15 mouse cellular contexts compared by ENCODE assay signal in the genomic region with DNA sequence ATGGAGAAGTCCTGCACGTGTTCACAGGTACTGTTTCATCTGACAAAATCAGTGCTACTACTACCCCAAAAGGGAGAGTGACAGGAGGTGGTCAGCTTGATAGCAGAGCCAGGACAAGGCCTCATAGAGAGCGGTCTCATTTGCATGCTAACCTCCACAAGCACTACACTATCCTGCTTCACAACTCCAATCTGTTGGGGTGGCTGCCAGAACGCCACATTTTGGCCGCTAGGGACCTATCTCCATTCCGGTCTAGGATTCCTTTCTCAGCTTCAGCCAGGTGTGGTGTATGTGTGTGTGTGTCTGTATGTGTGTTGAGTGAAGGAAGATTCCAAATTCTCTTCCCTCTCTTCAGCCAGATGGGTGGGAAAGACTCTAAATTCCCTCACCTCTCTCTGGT. TPM values are rescaled to one million over a fixed set of nuclear protein-coding genes. Genes with fewer than 3 reads are reported as not detected.
DNase-seq lines count a peak whose midpoint lies in the region; ATAC-seq lines count a peak whose summit lies in the region.
"Had no signal": no experiment of that assay in that cellular context is flagged by ENCODE, and none has a peak within 500 bp of the region (broad histone marks: within the 10 kb centered on the region; RNA-seq: fewer than 3 reads in every experiment).

No protein-coding gene starts in this region.

- H3K9me3 ChIP-seq in heart, embryonic 12.5 days (replicated peaks): no peaks in the 10 kb centered on the region
- no peaks in the 10 kb centered on the region for H3K9me3 ChIP-seq in lung, embryonic 16.5 days (ENCODE audit: control insufficient read depth, low read length)
- H3K9me3 ChIP-seq in embryonic facial prominence, embryonic 10.5 days: no peaks in the 10 kb centered on the region
- H3K9me3 ChIP-seq in limb, embryonic 13.5 days: no peaks in the 10 kb centered on the region

- 79% methylated on average over 5 of the region's 5 CpGs for WGBS in heart, embryonic 12.5 days
- 64% methylated on average over 5 of the region's 5 CpGs for WGBS in lung, embryonic 16.5 days
- WGBS in embryonic facial prominence, embryonic 10.5 days: 82% methylated on average over 5 of the region's 5 CpGs
- WGBS in limb, embryonic 13.5 days: 81% methylated on average over 5 of the region's 5 CpGs

- no peak for DNase-seq in heart, adult 18-20 months
- DNase-seq in lung, postnatal 10 days: no peak
- DNase-seq in embryonic facial prominence, embryonic 10.5 days (ENCODE audit: low spot score): no peak
- DNase-seq in left cerebral cortex, adult 18-20 months (ENCODE audit: low spot score in 2 of 2): no peak
- DNase-seq in thymus, postnatal 25 days: no peak
- DNase-seq: gastrocnemius, adult 2 months; lung, postnatal 14 days; thymus, postnatal 36 days had no signal

- H3K9ac ChIP-seq in heart, embryonic 12.5 days: no peak overlapping the region
- peak overlapping the region; percentile 36; the same call in 1 of the 2 replicates for H3K9ac ChIP-seq in lung, embryonic 16.5 days (ENCODE audit: low read length)
- H3K9ac ChIP-seq in limb, embryonic 13.5 days: peak overlapping the region; percentile 95; the same call in 1 of the 2 replicates

- peak overlapping the region; percentile 88; the same call in 1 of the 2 replicates for H3K4me2 ChIP-seq in heart, embryonic 12.5 days
- H3K4me2 ChIP-seq in lung, embryonic 16.5 days (ENCODE audit: low read depth, low read length): peak overlapping the region; percentile 62
- peak overlapping the region; percentile 83 for H3K4me2 ChIP-seq in limb, embryonic 13.5 days (replicated peaks)

- no peak for ATAC-seq in heart, embryonic 12.5 days (ENCODE audit: insufficient number of reproducible peaks, low FRiP score)
- ATAC-seq in lung, embryonic 16.5 days (ENCODE audit: low read depth): no peak
- no peak for ATAC-seq in limb, embryonic 13.5 days (ENCODE audit: low FRiP score, low read depth)

- no peak overlapping the region for H3K4me3 ChIP-seq in heart, embryonic 12.5 days
- no peak overlapping the region for H3K4me3 ChIP-seq in lung, embryonic 16.5 days (ENCODE audit: low read length)
- peak overlapping the region; percentile 95; the same call in 1 of the 2 replicates for H3K4me3 ChIP-seq in embryonic facial prominence, embryonic 10.5 days
- H3K4me3 ChIP-seq in limb, embryonic 13.5 days: peak overlapping the region; percentile 88; the same call in 1 of the 2 replicates

- peaks cover 27% of the 10 kb centered on the region for H3K4me1 ChIP-seq in heart, embryonic 12.5 days (replicated peaks)
- peaks cover 23% of the 10 kb centered on the region for H3K4me1 ChIP-seq in lung, embryonic 16.5 days (replicated peaks; ENCODE audit: control insufficient read depth, insufficient read depth, low read length)
- peaks cover 48% of the 10 kb centered on the region for H3K4me1 ChIP-seq in embryonic facial prominence, embryonic 10.5 days
- peaks cover 36% of the 10 kb centered on the region for H3K4me1 ChIP-seq in limb, embryonic 13.5 days

- peaks cover 6% of the 10 kb centered on the region for H3K36me3 ChIP-seq in heart, embryonic 12.5 days
- no peaks in the 10 kb centered on the region for H3K36me3 ChIP-seq in lung, embryonic 16.5 days (ENCODE audit: control insufficient read depth, insufficient read depth, low read length)
- peaks cover 22% of the 10 kb centered on the region for H3K36me3 ChIP-seq in embryonic facial prominence, embryonic 10.5 days (replicated peaks)
- H3K36me3 ChIP-seq in limb, embryonic 13.5 days: peaks cover 16% of the 10 kb centered on the region

- no peaks in the 10 kb centered on the region for H3K27me3 ChIP-seq in heart, embryonic 12.5 days (replicated peaks)
- no peaks in the 10 kb centered on the region for H3K27me3 ChIP-seq in lung, embryonic 16.5 days (ENCODE audit: control insufficient read depth, insufficient read depth, low read depth, low read length)
- no peaks in the 10 kb centered on the region for H3K27me3 ChIP-seq in embryonic facial prominence, embryonic 10.5 days (replicated peaks; ENCODE audit: low read depth, poor library complexity, severe bottlenecking)
- H3K27me3 ChIP-seq in limb, embryonic 13.5 days: no peaks in the 10 kb centered on the region
- H3K27me3 ChIP-seq: CH12.LX had no signal

- no peak overlapping the region for H3K27ac ChIP-seq in heart, embryonic 12.5 days (ENCODE audit: poor library complexity, severe bottlenecking)
- H3K27ac ChIP-seq in lung, embryonic 16.5 days (ENCODE audit: low read length): no peak overlapping the region
- H3K27ac ChIP-seq in embryonic facial prominence, embryonic 10.5 days (replicated peaks): no peak overlapping the region
- no peak overlapping the region for H3K27ac ChIP-seq in limb, embryonic 13.5 days
- H3K27ac ChIP-seq: gastrocnemius, adult 2 months had no signal

RNA-seq across cellular contexts. Expression of gene Xylt2, which starts 1.9 kb away (rescaled TPM):
- polyA plus RNA-seq in heart, embryonic 12.5 days (2016; fragmentation: Nextera tagmentation; extraction: Ambion mirVana): 16.4 and 17.8 TPM in 2 replicates
- 1 to 10 TPM; 6.1 to 6.9 TPM for total RNA-seq in heart, adult 18-20 months (2021)
- 15.1 and 17.5 TPM in 2 replicates for polyA plus RNA-seq in lung, embryonic 16.5 days (2015; fragmentation: Nextera tagmentation; extraction: Ambion mirVana)
- polyA plus RNA-seq in embryonic facial prominence, embryonic 10.5 days (2016; fragmentation: Nextera tagmentation; extraction: Ambion mirVana): 15.1 and 16.3 TPM in 2 replicates
- polyA plus RNA-seq in limb, embryonic 13.5 days (2015; fragmentation: Nextera tagmentation; extraction: Ambion mirVana): 21.8 and 23.5 TPM in 2 replicates
- total RNA-seq in left cerebral cortex, adult 18-20 months (2021): 10 to 100 TPM; 20.7 to 22.6 TPM

RNA-seq across cellular contexts. Expression of gene Eme1, which starts 21.7 kb away (rescaled TPM):
- polyA plus RNA-seq in heart, embryonic 12.5 days (2016; fragmentation: Nextera tagmentation; extraction: Ambion mirVana): 15.3 and 15.9 TPM in 2 replicates
- total RNA-seq in heart, adult 18-20 months (2021): under 1 TPM; 0.10 to 0.23 TPM
- polyA plus RNA-seq in lung, embryonic 16.5 days (2015; fragmentation: Nextera tagmentation; extraction: Ambion mirVana): 20.2 and 21.4 TPM in 2 replicates
- polyA plus RNA-seq in embryonic facial prominence, embryonic 10.5 days (2016; fragmentation: Nextera tagmentation; extraction: Ambion mirVana): 58.6 and 59.4 TPM in 2 replicates
- 24.9 and 26.9 TPM in 2 replicates for polyA plus RNA-seq in limb, embryonic 13.5 days (2015; fragmentation: Nextera tagmentation; extraction: Ambion mirVana)
- total RNA-seq in left cerebral cortex, adult 18-20 months (2021): not detected
- total RNA-seq: gastrocnemius, adult 2 months had no signal

RNA-seq across cellular contexts. Expression of gene Mrpl27, which starts 21.9 kb away (rescaled TPM):
- 123 and 128 TPM in 2 replicates for polyA plus RNA-seq in heart, embryonic 12.5 days (2016; fragmentation: Nextera tagmentation; extraction: Ambion mirVana)
- 10 to 100 TPM; 60.9 to 62.7 TPM for total RNA-seq in heart, adult 18-20 months (2021)
- polyA plus RNA-seq in lung, embryonic 16.5 days (2015; fragmentation: Nextera tagmentation; extraction: Ambion mirVana): 137 and 140 TPM in 2 replicates
- polyA plus RNA-seq in embryonic facial prominence, embryonic 10.5 days (2016; fragmentation: Nextera tagmentation; extraction: Ambion mirVana): 141 and 153 TPM in 2 replicates
- 153 and 159 TPM in 2 replicates for polyA plus RNA-seq in limb, embryonic 13.5 days (2015; fragmentation: Nextera tagmentation; extraction: Ambion mirVana)
- 10 to 100 TPM; 70.9 to 73.3 TPM for total RNA-seq in left cerebral cortex, adult 18-20 months (2021)

RNA-seq across cellular contexts. Expression of gene Gm11541, which starts 28.9 kb away (rescaled TPM):
- polyA plus RNA-seq in heart, embryonic 12.5 days (2016; fragmentation: Nextera tagmentation; extraction: Ambion mirVana): not detected in 2 replicates
- not detected for total RNA-seq in heart, adult 18-20 months (2021)
- 0.82 and 0.95 TPM in 2 replicates for polyA plus RNA-seq in lung, embryonic 16.5 days (2015; fragmentation: Nextera tagmentation; extraction: Ambion mirVana)
- polyA plus RNA-seq in embryonic facial prominence, embryonic 10.5 days (2016; fragmentation: Nextera tagmentation; extraction: Ambion mirVana): not detected in 2 replicates
- 0.11 TPM in 1 of 2 replicates, not detected in the other for polyA plus RNA-seq in limb, embryonic 13.5 days (2015; fragmentation: Nextera tagmentation; extraction: Ambion mirVana)
- total RNA-seq in left cerebral cortex, adult 18-20 months (2021): not detected
- total RNA-seq: gastrocnemius, adult 2 months; hematopoietic stem cell, adult 5-6 weeks; layer of hippocampus, postnatal 14 days had no signal
- polyA plus RNA-seq: neural tube, embryonic 11.5 days had no signal

RNA-seq across cellular contexts. Expression of gene Lrrc59, which starts 45.9 kb away (rescaled TPM):
- 178 and 180 TPM in 2 replicates for polyA plus RNA-seq in heart, embryonic 12.5 days (2016; fragmentation: Nextera tagmentation; extraction: Ambion mirVana)
- 10 to 100 TPM; 32.0 to 32.6 TPM for total RNA-seq in heart, adult 18-20 months (2021)
- 155 and 167 TPM in 2 replicates for polyA plus RNA-seq in lung, embryonic 16.5 days (2015; fragmentation: Nextera tagmentation; extraction: Ambion mirVana)
- 258 and 280 TPM in 2 replicates for polyA plus RNA-seq in embryonic facial prominence, embryonic 10.5 days (2016; fragmentation: Nextera tagmentation; extraction: Ambion mirVana)
- polyA plus RNA-seq in limb, embryonic 13.5 days (2015; fragmentation: Nextera tagmentation; extraction: Ambion mirVana): 225 and 240 TPM in 2 replicates
- 10 to 100 TPM; 96.2 to 98.0 TPM for total RNA-seq in left cerebral cortex, adult 18-20 months (2021)

Comparison
In these comparisons a context has a peak if more than half of its experiments do, and no peak if none do; other contexts are left out.
1. H3K4me3 ChIP-seq: peak in embryonic facial prominence, embryonic 10.5 days (single experiment) and limb, embryonic 13.5 days (single experiment); none in heart, embryonic 12.5 days (single experiment) and lung, embryonic 16.5 days (single experiment).
2. Peak in every context shown above with its lines, with median percentiles within 50 percentile points of each other: H3K4me2 ChIP-seq.